Mouse (Mus musculus) heart, embryonic 12.5 days (tissue): ENCODE data around the gene Gm17606. TPM values are rescaled to one million over a fixed set of nuclear protein-coding genes. Genes with fewer than 3 reads are reported as not detected.

Experiments
- ATAC-seq: fragments of 200-750 bp; cut with Nextera tagmentation; 2 replicates; pipeline ENCODE4 v1.8.0; 2017; ENCODE audit warnings: moderate TSS enrichment, moderate library complexity; ENCODE audit not compliant: insufficient number of reproducible peaks, low FRiP score
- H3K27ac ChIP-seq: fragments of 300-500 bp; sonication (generic); 2 replicates; pipeline ENCODE4 v1.5.1; 2016; ENCODE audit warnings: mild to moderate bottlenecking, moderate library complexity; ENCODE audit not compliant: poor library complexity, severe bottlenecking
- H3K27me3 ChIP-seq: fragments of 300-500 bp; sonication (generic); replicated peaks from 2 replicates; pipeline ENCODE4 v1.6.1; 2016; ENCODE audit warnings: mild to moderate bottlenecking, moderate library complexity
- H3K36me3 ChIP-seq: fragments of 300-500 bp; sonication (generic); 2 replicates; pipeline ENCODE4 v1.6.1; 2016; ENCODE audit warnings: mild to moderate bottlenecking, moderate library complexity
- H3K4me1 ChIP-seq: fragments of 300-500 bp; sonication (generic); replicated peaks from 2 replicates; pipeline ENCODE4 v1.6.1; 2016; ENCODE audit warnings: mild to moderate bottlenecking
- H3K4me2 ChIP-seq: fragments of 300-500 bp; sonication (generic); 2 replicates; pipeline ENCODE4 v1.6.1; 2016; ENCODE audit warnings: mild to moderate bottlenecking, moderate library complexity
- H3K4me3 ChIP-seq: fragments of 300-500 bp; sonication (generic); 2 replicates; pipeline ENCODE4 v1.5.1; 2016; ENCODE audit warnings: mild to moderate bottlenecking
- H3K9ac ChIP-seq: fragments of 300-500 bp; sonication (generic); 2 replicates; pipeline ENCODE4 v1.6.1; 2016; ENCODE audit warnings: mild to moderate bottlenecking, moderate library complexity
- H3K9me3 ChIP-seq: fragments of 300-500 bp; sonication (generic); replicated peaks from 2 replicates; pipeline ENCODE4 v1.6.1; 2016; ENCODE audit warnings: mild to moderate bottlenecking, moderate library complexity
- WGBS: fragments of 180-500 bp; shearing (Covaris S2); methylation state at CpG from one replicate; pipeline ENCODE4 v1.1.7; 2016; 5-methylcytosine and 5-hydroxymethylcytosine counted together
- polyA plus RNA-seq: library from polyadenylated mRNA; unstranded; fragments of >200 nt; fragmentation: Nextera tagmentation; extraction: Ambion mirVana; gene quantifications from 2 replicates; pipeline ENCODE4 v1.2.1, GENCODE M21; 2016

Gene Gm17606
- polyA plus RNA-seq, 1 experiment from 2014 or later: not detected

DNA sequence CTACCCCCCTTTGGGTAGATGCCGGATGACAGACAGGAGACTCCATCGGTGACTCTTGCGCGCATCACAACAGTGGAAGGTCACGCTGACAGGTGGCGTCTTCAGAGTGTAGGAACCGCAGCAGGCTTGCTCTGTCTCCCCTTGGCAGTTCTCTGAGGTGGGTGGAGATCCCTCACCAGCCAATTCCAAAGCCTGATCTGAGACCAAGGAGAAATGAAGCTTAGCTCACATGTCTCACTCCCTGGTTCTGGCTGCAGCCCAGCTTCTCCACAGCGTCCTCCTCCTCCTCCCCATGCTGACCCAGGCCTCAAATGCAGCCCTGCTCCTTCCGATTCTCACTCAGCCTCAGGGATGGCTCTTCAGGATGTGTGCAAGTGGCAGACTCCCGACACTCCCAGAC lies 15.8 kb upstream of the Gm17606 start:
- Histone ChIP-seq H3K27ac (no peak overlapping the region), H3K36me3 (no peaks in the 10 kb centered on the region), H3K4me1 (no peaks in the 10 kb centered on the region), H3K4me3 (no peak overlapping the region), H3K27me3 (no peaks in the 10 kb centered on the region), H3K9me3 (no peaks in the 10 kb centered on the region), H3K4me2 (no peak overlapping the region), H3K9ac (no peak overlapping the region)
- no peak for ATAC-seq
- 67% methylated on average over 10 of the region's 10 CpGs for WGBS

DNA sequence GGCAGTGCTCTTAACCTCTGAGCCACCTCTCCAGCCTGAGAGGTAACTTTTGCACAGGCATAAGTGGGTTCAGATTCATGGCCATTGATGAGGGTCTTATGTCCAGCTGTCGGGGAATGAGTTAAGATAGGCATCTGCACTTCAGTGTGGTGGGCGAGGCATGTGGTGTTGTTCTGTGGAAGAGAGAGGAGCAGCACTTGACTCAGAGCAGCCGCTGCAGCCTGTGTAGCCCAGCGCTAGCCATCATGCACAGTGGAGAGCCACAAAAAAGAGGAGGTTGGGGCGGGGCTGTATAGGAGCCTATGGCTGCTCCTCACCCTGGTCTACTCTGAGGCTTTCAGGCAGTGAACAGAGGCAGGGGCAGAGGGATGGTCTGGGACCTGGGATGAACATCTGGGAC lies 12.6 kb upstream of the Gm17606 start:
- 68% methylated on average over 5 of the region's 5 CpGs for WGBS
- H3K4me3 ChIP-seq: no peak overlapping the region
- ATAC-seq: no peak; the same call in 1 of the 2 replicates
- H3K9me3 ChIP-seq: no peaks in the 10 kb centered on the region
- no peak overlapping the region for H3K9ac ChIP-seq
- no peak overlapping the region for H3K27ac ChIP-seq
- no peaks in the 10 kb centered on the region for H3K4me1 ChIP-seq
- H3K36me3 ChIP-seq: peaks cover 27% of the 10 kb centered on the region
- H3K27me3 ChIP-seq: no peaks in the 10 kb centered on the region
- no peak overlapping the region for H3K4me2 ChIP-seq

DNA sequence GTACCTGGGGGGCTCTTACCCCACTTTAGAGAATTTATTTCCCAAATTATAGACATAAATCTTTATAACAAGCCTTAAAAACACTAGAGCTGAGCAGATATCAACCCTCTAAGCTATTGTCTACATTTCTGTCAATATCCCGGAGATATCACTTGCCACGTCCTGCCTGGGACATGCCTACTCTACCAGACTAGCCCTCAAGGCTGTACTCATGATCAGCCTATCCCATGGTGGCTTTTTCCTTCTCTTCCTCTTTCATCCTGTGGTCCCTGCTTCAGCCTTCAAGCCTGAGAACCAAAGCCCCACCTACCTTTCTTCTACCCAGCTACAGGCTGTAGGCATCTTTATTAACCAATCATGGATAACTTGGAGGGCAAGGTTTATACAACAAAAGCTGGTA lies 11.0 kb upstream of the Gm17606 start:
- Histone ChIP-seq H3K4me3 (no peak overlapping the region), H3K4me1 (no peaks in the 10 kb centered on the region), H3K9me3 (no peaks in the 10 kb centered on the region), H3K9ac (no peak overlapping the region), H3K36me3 (peaks cover 38% of the 10 kb centered on the region), H3K4me2 (no peak overlapping the region), H3K27me3 (no peaks in the 10 kb centered on the region), H3K27ac (no peak overlapping the region)
- ATAC-seq: no peak
- 79% methylated on average over 2 of the region's 2 CpGs for WGBS

DNA sequence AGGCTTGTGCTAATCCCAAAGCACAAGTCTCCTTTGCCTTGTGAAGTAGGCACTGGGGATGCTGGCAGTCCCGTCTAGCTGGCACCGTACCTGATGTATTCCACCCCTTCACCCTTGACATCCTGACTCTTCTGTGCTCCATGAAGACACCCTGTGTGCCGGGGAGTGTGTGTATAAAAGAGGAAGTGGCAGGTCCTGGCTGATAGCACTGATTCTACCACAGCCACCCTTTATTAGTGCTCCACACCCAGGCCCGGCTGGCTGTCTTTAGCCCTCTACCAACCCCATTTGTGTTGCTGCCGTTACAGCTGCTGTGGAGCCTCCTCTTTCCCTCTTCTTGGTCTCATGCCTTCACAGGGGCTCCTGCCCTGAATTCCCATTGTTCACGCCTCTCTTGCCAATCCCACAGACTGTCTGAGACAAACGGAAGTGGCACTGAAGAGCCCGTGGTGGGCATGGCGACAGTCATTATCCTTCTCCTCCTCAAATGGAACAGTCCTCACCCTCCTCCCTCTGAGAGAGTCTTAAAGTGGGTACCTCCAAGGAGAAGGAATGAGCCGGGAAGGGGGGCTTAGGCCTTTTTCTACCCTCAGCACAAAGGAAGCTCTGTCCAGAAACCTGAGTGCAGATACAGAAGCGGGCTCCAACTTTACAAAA lies 10.0 kb upstream of the Gm17606 start:
- no peak overlapping the region for H3K27ac ChIP-seq

DNA sequence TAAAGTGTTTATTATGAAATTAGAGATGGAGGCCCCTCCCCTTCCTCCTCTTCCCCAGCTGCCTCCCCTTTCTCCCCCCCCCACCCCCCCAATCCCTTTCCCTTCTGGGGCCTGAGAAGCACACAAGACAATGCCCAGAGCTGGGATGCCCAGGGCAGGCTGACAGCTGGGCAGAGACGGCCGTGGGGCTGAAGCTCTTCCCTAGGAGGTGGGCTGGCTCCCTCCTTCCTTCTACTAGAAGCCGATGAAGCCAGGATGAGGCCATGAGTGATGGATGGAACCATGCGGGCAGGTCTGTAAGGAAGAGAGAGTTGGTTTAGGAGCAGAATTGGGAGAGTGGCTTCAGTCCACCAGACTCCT lies 9.5 kb upstream of the Gm17606 start:
- no peak for ATAC-seq
- Histone ChIP-seq H3K9me3 (no peaks in the 10 kb centered on the region), H3K4me1 (no peaks in the 10 kb centered on the region), H3K27ac (no peak overlapping the region), H3K9ac (no peak overlapping the region), H3K4me3 (no peak overlapping the region), H3K36me3 (peaks cover 45% of the 10 kb centered on the region), H3K27me3 (no peaks in the 10 kb centered on the region), H3K4me2 (no peak overlapping the region)
- 72% methylated on average over 4 of the region's 4 CpGs for WGBS

More for the DNA sequence above, 10.0 kb upstream of the Gm17606 start:
- Histone ChIP-seq H3K4me3 (no peak overlapping the region), H3K4me1 (no peaks in the 10 kb centered on the region), H3K27me3 (no peaks in the 10 kb centered on the region), H3K4me2 (no peak overlapping the region), H3K36me3 (peaks cover 40% of the 10 kb centered on the region), H3K9ac (no peak overlapping the region), H3K9me3 (no peaks in the 10 kb centered on the region)
- 72% methylated on average over 11 of the region's 11 CpGs for WGBS
- ATAC-seq: no peak

DNA sequence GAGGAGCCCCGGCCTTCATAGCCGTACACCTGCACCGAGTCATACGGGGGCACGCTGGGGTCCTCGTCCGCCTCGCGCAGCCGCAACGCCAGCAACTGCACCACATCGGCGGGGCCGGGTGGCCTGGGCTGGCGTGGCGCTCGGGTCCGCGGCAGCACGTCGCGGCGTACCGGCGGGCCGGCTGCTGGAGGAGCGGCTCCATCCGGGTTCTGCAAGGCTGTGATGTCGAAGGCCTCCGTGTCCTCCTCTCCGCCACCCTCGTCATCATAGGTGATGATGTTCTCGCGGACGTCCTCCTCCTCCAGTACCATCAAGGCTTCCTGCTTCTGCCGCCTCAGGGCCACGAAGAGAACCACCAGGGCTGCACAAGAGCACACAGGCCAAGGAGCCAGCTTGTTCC lies 8.5 kb upstream of the Gm17606 start:
- 88% methylated on average over 37 of the region's 37 CpGs for WGBS
- Histone ChIP-seq H3K9ac (no peak overlapping the region), H3K9me3 (no peaks in the 10 kb centered on the region), H3K27ac (no peak overlapping the region), H3K27me3 (no peaks in the 10 kb centered on the region), H3K4me1 (no peaks in the 10 kb centered on the region), H3K36me3 (peaks cover 52% of the 10 kb centered on the region), H3K4me2 (no peak overlapping the region), H3K4me3 (no peak overlapping the region)
- ATAC-seq: no peak

DNA sequence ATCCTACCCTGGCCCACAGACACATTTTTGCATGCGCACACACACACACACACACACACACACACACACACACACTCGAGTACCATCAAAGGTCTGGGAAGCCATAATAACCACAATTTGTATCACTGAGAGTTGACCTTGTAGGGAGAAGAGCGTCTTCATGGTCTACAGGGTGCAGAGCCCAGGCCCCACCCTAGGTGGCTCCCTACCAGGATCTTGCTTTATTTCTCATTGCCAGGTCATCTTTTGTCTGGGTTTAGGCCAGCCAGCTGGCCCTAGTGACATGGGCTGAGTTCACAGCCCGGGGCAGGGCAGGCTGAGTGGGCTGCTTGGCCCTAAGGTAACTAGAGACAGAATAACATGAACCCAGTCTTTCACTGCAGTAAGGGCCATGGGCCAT lies 6.6 kb upstream of the Gm17606 start:
- H3K36me3 ChIP-seq: peaks cover 68% of the 10 kb centered on the region
- ATAC-seq: no peak
- WGBS: 76% methylated on average over 4 of the region's 4 CpGs
- H3K9me3 ChIP-seq: no peaks in the 10 kb centered on the region
- H3K4me1 ChIP-seq: no peaks in the 10 kb centered on the region
- H3K9ac ChIP-seq: no peak overlapping the region
- H3K27me3 ChIP-seq: no peaks in the 10 kb centered on the region
- no peak overlapping the region for H3K4me2 ChIP-seq
- no peak overlapping the region for H3K4me3 ChIP-seq
- no peak overlapping the region for H3K27ac ChIP-seq

DNA sequence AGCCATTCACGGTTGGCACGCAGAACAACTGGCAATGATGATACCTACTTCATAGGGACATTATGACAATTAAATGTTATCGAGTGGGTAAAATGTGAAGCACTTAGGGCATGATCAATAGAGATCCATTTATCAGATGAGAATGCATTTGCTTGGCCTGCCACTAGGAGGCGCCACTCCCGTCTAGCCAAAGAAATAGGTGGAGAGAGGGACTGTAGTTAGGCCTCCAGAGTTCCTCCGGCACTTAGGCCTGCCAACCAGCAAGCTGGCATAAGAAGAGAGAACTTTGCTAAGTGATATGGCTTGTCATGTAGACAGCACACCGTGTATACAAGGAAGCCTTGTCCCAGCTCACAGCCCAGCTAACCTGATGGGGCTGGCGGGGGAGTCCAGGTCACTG lies 3.8 kb upstream of the Gm17606 start:
- WGBS: 52% methylated on average over 8 of the region's 8 CpGs

DNA sequence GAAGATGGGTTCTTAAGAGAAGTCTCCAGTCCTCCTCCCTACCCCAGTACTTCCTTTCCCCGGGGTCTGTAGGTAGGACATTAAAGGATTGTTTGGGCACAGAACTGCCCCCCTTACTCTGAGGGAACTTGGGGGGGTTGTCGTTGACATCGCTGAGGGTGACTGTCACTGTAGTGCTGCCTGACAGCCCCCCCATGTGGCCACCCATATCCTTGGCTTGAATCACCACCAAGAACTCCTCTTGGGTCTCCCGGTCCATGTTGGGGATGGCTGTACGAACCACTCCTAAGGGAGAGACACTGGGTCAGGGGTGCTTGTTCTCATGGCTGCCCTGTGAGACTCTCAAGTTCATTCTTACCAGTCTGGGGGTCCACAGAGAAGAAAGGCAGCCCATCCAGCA lies 2.5 kb upstream of the Gm17606 start:
- 65% methylated on average over 5 of the region's 5 CpGs for WGBS
- Histone ChIP-seq H3K4me3 (no peak overlapping the region), H3K36me3 (peaks cover 51% of the 10 kb centered on the region)

More for the DNA sequence above, 3.8 kb upstream of the Gm17606 start:
- no peak overlapping the region for H3K4me2 ChIP-seq
- peaks cover 52% of the 10 kb centered on the region for H3K36me3 ChIP-seq
- ATAC-seq: no peak
- H3K27me3 ChIP-seq: no peaks in the 10 kb centered on the region
- no peaks in the 10 kb centered on the region for H3K9me3 ChIP-seq
- no peak overlapping the region for H3K27ac ChIP-seq
- peaks cover 10% of the 10 kb centered on the region for H3K4me1 ChIP-seq
- no peak overlapping the region for H3K4me3 ChIP-seq
- H3K9ac ChIP-seq: no peak overlapping the region

DNA sequence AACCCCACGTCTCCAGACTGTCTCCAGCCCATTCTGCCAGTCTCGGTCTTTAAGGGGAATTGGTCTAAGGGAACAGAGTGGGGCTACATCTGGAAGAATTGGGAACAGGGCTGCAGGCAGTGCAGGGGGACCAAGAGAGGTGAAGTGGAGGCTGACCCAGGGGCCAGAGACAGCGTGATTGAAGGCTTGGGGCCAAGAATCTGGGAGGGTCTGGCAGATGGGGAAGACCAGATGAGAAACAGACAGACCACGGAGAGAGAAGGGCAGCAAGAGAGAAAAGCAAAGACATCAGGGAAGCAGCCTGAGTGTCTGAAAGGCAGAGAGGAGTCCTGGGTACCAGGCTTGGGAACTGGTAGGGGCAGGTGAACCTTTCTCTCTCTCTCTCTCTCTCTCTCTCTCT lies 631 bp upstream of the Gm17606 start:
- H3K36me3 ChIP-seq: peaks cover 60% of the 10 kb centered on the region

More for the DNA sequence above, 2.5 kb upstream of the Gm17606 start:
- H3K4me2 ChIP-seq: no peak overlapping the region
- no peak overlapping the region for H3K9ac ChIP-seq
- no peak for ATAC-seq
- no peaks in the 10 kb centered on the region for H3K27me3 ChIP-seq
- no peaks in the 10 kb centered on the region for H3K9me3 ChIP-seq
- peaks cover 10% of the 10 kb centered on the region for H3K4me1 ChIP-seq
- H3K27ac ChIP-seq: no peak overlapping the region

DNA sequence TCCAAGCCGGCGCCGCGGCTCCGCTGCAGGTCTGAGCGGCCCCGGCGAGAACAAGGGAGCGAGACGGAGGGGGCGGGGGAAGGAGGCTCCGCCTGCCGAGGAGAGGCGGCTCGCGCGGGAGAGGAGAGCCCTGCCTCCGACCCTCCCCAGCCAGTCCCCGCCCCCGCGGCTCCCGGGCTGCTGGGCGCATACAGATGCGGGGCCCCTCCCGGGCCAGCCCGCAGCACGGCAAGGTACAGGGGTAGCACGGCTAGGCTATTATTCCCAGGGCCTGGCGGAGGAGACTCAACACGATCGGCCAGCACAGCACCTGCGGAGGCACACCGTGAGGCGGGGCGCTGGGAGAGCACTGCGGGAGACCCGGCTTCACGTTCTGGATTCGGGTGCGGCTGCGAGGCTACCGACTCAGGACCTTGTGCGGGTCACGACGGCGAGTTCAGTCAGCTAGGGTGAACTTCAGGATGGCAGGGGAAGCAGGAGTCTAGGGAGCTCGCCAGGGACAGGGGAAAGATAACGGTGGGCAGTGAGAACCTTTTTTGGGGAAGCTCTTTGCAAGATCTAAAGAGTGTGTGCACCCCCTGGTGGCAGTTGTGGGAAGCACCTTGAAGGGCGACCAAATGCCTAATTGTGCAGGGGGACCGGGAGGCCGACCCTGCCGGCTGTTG lies 685 bp downstream of the Gm17606 start, which contains the start of gene Cdh24:
Gene Cdh24, minus strand, starts transcription at position 60 of the 665 bp plus-strand sequence.
- peak within 1 kb of the TSS; percentile 68 for H3K4me3 ChIP-seq
- H3K4me1 ChIP-seq: peaks cover 10% of the 10 kb centered on the region
- peak within 1 kb of the TSS; percentile 84 for H3K9ac ChIP-seq
- ATAC-seq: peak; percentile 92
- H3K9me3 ChIP-seq: no peaks in the 10 kb centered on the region
- H3K27me3 ChIP-seq: no peaks in the 10 kb centered on the region
- H3K27ac ChIP-seq: peak within 1 kb of the TSS; percentile 40
- H3K4me2 ChIP-seq: peak within 1 kb of the TSS; percentile 95
- peaks cover 64% of the 10 kb centered on the region for H3K36me3 ChIP-seq
- under 1% methylated on average over 49 of the region's 52 CpGs for WGBS

More for the DNA sequence above, 631 bp upstream of the Gm17606 start:
- WGBS: 25% methylated on average over 4 of the region's 4 CpGs
- Histone ChIP-seq H3K4me2 (peak overlapping the region; percentile 95), H3K4me1 (peaks cover 10% of the 10 kb centered on the region), H3K9me3 (no peaks in the 10 kb centered on the region), H3K27ac (no peak overlapping the region), H3K4me3 (peak overlapping the region; percentile 68), H3K9ac (peak overlapping the region; percentile 84; the same call in 1 of the 2 replicates), H3K27me3 (no peaks in the 10 kb centered on the region)
- no peak for ATAC-seq
